Mouse (Mus musculus): Measurements from ENCODE around the gene Plppr1. TPM values are rescaled to one million over a fixed set of nuclear protein-coding genes. Genes with fewer than 3 reads are reported as not detected.

Gene Plppr1
- 1.4 and 2.9 TPM in 2 replicates for polyA plus RNA-seq (2016; fragmentation: Nextera tagmentation; extraction: Ambion mirVana)

DNA sequence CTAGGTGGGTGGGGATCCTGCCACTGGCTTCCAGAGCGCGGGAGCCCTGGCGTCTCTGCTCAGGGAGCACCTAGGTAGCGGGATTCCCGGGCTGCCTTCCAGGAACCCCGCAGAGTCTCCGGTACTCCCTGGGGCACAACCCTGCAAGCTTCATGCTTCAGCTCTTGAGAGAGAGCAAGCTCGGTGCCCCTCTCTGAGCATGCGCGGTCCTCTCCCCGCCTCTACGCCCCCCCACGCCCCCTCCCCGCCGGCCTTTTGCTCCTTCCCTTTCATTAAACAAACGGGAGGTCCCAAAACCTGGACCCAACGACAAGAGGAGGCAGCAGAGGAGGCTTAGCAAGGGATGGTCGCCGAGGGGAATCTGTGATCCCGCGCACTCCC lies at the start of gene Plppr1:
Gene Plppr1, plus strand, starts transcription at position 253 of the 381 bp plus-strand sequence.
- H3K27ac ChIP-seq = peak within 1 kb of the TSS; percentile 87

DNA sequence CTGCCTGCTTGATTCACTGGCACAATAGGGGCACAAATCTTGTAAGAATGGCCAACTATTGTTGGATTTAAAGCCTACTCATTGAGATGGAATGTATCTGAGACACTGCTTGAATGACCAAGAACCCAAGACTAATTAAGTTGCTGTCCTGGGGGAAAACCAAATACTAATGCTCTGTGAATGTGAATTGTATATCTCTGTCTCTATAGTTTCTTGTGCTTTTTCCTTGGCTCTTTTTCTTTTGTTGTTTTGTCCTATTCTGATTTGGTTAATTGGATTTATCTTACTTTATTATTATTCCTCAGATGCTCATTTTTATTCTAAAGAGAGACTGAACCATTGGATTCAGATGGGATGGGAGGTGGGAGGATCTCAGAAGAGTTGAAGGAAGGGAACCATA lies 42.4 kb upstream of the Plppr1 start:
- Histone ChIP-seq H3K27ac (no peak overlapping the region), H3K9me3 (replicated peaks) (no peaks in the 10 kb centered on the region), H3K4me1 (no peaks in the 10 kb centered on the region), H3K4me3 (no peak overlapping the region), H3K27me3 (ENCODE audit: low read depth, poor library complexity, severe bottlenecking) (no peaks in the 10 kb centered on the region), H3K36me3 (no peaks in the 10 kb centered on the region)
- no peak for DNase-seq (ENCODE audit: low spot score)

More for the DNA sequence above, at the start of gene Plppr1:
- peaks cover 36% of the 10 kb centered on the region for H3K27me3 ChIP-seq (ENCODE audit: low read depth, poor library complexity, severe bottlenecking)
- DNase-seq (ENCODE audit: low spot score) = peak; percentile 84
- peak within 1 kb of the TSS; percentile 66 for H3K4me3 ChIP-seq
- WGBS = under 1% methylated on average over 21 of the region's 21 CpGs
- H3K9me3 ChIP-seq (replicated peaks) = no peaks in the 10 kb centered on the region
- H3K36me3 ChIP-seq = no peaks in the 10 kb centered on the region
- peaks cover 28% of the 10 kb centered on the region for H3K4me1 ChIP-seq

DNA sequence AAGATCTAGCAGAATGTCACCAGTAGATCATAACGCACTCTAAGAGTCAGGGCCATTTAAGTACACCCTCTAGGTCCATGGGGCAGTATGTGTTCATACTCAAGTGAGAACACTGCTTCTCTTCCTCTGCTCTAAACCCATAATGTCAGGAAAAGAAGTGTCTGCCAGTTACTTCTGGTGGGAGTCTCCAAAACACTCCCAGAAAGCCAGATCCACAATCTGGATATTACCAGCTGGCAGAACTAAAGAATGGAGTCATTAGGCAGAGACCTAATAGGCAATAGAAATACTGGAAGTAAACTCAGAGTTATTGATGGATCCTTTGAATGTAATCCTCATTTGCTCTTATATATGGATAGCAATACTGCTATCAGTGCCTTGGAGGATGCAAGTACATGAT lies 35.9 kb upstream of the Plppr1 start:
- no peak for DNase-seq (ENCODE audit: low spot score)
- no peaks in the 10 kb centered on the region for H3K27me3 ChIP-seq (ENCODE audit: low read depth, poor library complexity, severe bottlenecking)
- no peaks in the 10 kb centered on the region for H3K9me3 ChIP-seq (replicated peaks)
- H3K4me3 ChIP-seq = no peak overlapping the region
- H3K36me3 ChIP-seq = no peaks in the 10 kb centered on the region
- H3K4me1 ChIP-seq = no peaks in the 10 kb centered on the region
- H3K27ac ChIP-seq = no peak overlapping the region
- WGBS = 90% methylated on average over 1 of the region's 1 CpGs

DNA sequence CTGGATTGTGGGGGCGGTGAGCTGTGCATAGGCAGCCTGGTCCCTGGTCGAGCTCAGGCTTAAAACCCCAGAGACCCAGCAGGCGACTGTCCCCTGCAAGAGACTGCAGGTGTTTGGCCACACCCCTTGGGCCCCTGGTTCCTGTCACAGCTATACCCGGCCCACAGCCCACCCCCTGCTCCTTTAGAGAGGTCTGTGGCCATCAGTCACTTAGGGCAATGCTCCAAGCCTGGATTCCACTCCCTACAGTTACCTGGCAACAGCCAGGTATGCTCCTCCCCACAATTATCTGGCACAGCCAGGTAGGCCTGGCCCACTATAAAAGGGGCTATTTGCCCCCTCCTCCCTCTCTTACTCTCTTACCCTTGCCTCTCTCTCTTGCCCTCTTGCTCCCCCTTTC lies 20.8 kb upstream of the Plppr1 start:
- no peaks in the 10 kb centered on the region for H3K27me3 ChIP-seq (ENCODE audit: low read depth, poor library complexity, severe bottlenecking)
- H3K27ac ChIP-seq = no peak overlapping the region
- H3K9me3 ChIP-seq (replicated peaks) = no peaks in the 10 kb centered on the region
- DNase-seq (ENCODE audit: low spot score) = no peak
- no peaks in the 10 kb centered on the region for H3K4me1 ChIP-seq
- 52% methylated on average over 4 of the region's 4 CpGs for WGBS
- H3K4me3 ChIP-seq = no peak overlapping the region
- no peaks in the 10 kb centered on the region for H3K36me3 ChIP-seq

DNA sequence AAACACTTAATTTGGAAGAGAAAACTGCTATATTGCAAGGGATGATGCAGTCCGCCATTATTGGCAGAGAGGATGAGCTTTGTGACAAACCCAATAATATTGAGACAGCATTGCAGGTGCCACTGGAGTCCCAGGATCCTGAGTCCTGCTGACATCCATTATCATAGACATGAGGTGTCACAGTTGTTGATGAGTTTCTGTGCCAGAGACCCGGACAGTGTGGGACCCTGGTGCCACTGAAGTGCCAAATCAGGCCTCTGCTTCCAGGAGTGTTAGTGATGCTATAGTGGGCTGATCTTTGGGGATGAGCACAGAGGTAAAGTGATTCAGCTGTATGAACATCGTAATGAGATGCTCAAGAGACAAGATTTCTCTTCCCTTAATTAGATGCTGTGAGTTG lies 19.2 kb upstream of the Plppr1 start:
- 83% methylated on average over 3 of the region's 3 CpGs for WGBS
- Histone ChIP-seq H3K27ac (no peak overlapping the region), H3K4me1 (no peaks in the 10 kb centered on the region), H3K27me3 (ENCODE audit: low read depth, poor library complexity, severe bottlenecking) (no peaks in the 10 kb centered on the region), H3K9me3 (replicated peaks) (no peaks in the 10 kb centered on the region), H3K36me3 (no peaks in the 10 kb centered on the region), H3K4me3 (no peak overlapping the region)
- DNase-seq (ENCODE audit: low spot score) = no peak

DNA sequence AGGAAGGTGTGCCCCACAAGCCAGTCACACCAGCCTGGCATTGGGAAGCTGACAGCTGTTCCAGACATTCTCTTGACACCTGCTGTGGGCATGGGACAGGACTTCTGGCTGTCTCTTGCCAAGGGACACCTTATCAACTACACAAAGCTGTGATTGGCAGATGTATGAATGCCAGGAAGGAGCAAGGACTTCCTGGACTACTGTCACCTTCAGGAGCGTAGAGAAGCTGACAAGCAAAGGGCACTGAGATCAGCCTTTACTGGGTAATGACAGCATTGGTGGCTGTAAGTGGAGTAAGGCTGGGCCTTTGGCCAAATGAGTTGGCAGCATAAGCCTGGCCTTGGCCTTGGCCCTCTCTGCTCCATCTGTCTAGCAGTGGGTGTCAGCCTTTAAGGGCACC lies 17.4 kb upstream of the Plppr1 start:
- 81% methylated on average over 1 of the region's 1 CpGs for WGBS
- H3K9me3 ChIP-seq (replicated peaks) = no peaks in the 10 kb centered on the region
- DNase-seq (ENCODE audit: low spot score) = no peak
- H3K27ac ChIP-seq = no peak overlapping the region
- H3K4me1 ChIP-seq = no peaks in the 10 kb centered on the region
- H3K36me3 ChIP-seq = no peaks in the 10 kb centered on the region
- no peaks in the 10 kb centered on the region for H3K27me3 ChIP-seq (ENCODE audit: low read depth, poor library complexity, severe bottlenecking)
- no peak overlapping the region for H3K4me3 ChIP-seq

DNA sequence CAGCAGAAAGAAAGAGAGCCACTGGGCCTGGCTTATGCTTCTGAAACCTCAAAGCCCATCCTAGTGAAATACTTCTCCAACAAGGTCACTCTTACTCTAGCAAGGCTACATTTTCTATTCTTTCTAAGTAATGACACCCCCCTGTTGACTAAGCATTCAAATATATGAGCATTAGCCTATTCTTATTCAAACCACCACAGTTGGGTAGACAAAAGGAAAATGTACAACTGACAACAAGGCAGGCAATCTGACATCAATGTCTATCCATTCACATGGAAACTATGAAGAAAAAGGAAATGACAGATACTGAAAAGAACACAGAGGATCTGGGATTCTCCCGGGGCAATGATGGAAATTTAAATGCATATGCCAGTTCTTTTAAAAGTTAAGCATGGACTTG lies 8.4 kb upstream of the Plppr1 start:
- DNase-seq (ENCODE audit: low spot score) = no peak
- no peaks in the 10 kb centered on the region for H3K4me1 ChIP-seq
- no peaks in the 10 kb centered on the region for H3K9me3 ChIP-seq (replicated peaks)
- H3K27me3 ChIP-seq (ENCODE audit: low read depth, poor library complexity, severe bottlenecking) = no peaks in the 10 kb centered on the region
- WGBS = 87% methylated on average over 1 of the region's 1 CpGs
- H3K4me3 ChIP-seq = no peak overlapping the region
- no peaks in the 10 kb centered on the region for H3K36me3 ChIP-seq
- H3K27ac ChIP-seq = no peak overlapping the region

DNA sequence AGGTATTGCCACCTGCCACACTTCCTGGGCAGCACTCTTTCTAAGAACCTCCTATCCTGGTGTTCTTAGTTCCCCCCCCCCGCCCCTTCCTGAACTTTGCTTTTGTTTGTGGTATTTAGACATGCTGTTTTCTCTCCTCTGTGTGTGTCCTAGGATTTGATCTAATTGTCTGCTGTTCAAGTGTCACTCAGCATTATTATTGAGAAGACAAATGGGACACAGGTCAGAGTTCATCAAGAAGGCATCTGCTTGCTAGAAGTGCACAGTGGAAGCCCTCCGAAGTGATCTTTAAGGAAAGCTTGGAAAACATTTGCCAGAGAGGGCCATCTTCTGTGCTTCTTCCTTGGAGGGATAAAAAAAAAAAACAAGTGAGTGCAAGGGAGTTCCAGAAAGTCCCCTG lies 1.2 kb upstream of the Plppr1 start:
- Histone ChIP-seq H3K4me3 (no peak overlapping the region), H3K4me1 (peaks cover 28% of the 10 kb centered on the region), H3K9me3 (replicated peaks) (no peaks in the 10 kb centered on the region), H3K27me3 (ENCODE audit: low read depth, poor library complexity, severe bottlenecking) (peaks cover 36% of the 10 kb centered on the region), H3K36me3 (no peaks in the 10 kb centered on the region), H3K27ac (no peak overlapping the region)
- DNase-seq (ENCODE audit: low spot score) = no peak
- WGBS = 17% methylated on average over 2 of the region's 2 CpGs

DNA sequence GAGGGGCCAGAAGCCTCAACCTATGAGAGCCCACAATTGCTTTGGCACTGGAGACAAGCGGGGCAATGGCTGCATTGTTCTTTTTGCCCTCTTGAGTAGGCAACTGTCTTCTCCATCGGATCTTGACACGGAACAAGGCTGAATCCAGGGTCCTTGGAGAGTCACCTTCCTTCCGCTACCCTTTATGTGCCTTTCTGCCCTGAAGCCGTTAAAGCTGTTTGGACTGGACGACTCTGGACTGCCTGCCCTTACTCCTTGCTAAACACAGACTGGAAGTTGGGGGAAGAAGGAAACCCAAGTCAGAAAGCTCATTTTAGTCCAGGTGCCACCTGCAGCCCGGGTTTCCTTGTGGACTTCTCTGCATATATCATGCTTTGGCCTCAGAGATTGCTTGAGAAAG lies 516 bp upstream of the Plppr1 start:
- no peaks in the 10 kb centered on the region for H3K36me3 ChIP-seq
- H3K27ac ChIP-seq = peak overlapping the region; percentile 87
- peaks cover 28% of the 10 kb centered on the region for H3K4me1 ChIP-seq
- peaks cover 36% of the 10 kb centered on the region for H3K27me3 ChIP-seq (ENCODE audit: low read depth, poor library complexity, severe bottlenecking)
- 8% methylated on average over 7 of the region's 7 CpGs for WGBS
- peak overlapping the region; percentile 66 for H3K4me3 ChIP-seq
- no peaks in the 10 kb centered on the region for H3K9me3 ChIP-seq (replicated peaks)
- no peak for DNase-seq (ENCODE audit: low spot score)

DNA sequence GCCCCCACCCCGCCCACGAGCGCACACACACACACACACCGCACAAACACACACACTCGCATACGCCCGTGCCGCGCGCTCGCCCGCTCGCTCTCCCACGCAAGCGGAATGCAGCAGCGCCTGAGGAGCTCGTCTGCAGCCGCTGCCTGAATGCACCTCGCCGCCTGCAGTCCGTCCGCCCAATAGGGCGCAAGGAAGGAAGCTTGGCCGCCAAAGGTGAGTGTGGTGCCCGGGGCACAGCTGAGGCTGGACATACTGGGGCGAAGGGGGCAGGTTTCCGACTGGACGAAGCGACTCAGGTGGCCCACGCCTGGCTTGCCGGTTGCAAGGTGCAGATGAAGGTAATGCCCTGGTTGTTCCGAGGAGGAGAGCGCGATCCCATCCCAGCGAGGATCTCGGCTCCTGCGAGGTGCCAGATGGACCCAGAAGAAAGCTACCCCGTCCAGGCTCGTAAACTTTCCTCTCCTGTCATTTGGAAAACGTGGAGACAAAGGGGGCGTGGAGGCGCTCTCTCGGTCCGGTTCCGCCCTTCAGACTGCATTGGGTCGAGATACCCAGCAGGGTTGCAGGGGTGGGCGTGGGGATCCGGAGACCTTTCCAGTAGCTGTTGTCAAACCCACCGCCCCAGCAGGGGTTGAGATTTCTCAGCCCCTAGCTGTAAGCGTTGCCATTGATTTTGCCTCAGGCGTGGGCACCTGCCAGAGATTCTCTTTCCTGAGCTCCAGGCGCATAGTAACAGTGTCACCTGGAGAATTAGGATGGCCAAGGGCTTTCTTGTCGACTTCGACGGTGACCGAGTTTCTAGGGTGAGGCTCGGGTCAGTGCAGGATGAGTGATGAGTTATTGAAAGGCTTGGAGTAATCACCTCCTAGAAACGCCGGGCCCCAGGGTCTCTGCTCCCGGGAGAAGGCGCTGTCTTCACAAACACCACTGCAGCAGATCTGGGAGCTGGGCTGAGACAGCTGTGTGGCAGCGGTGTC lies 619 bp downstream of the Plppr1 start:
- WGBS = under 1% methylated on average over 62 of the region's 62 CpGs
- H3K27me3 ChIP-seq (ENCODE audit: low read depth, poor library complexity, severe bottlenecking) = peaks cover 36% of the 10 kb centered on the region
- H3K27ac ChIP-seq = peak overlapping the region; percentile 87
- H3K9me3 ChIP-seq (replicated peaks) = no peaks in the 10 kb centered on the region
- H3K4me3 ChIP-seq = peak overlapping the region; percentile 66
- peaks cover 28% of the 10 kb centered on the region for H3K4me1 ChIP-seq
- DNase-seq (ENCODE audit: low spot score) = peak; percentile 68
- no peaks in the 10 kb centered on the region for H3K36me3 ChIP-seq

DNA sequence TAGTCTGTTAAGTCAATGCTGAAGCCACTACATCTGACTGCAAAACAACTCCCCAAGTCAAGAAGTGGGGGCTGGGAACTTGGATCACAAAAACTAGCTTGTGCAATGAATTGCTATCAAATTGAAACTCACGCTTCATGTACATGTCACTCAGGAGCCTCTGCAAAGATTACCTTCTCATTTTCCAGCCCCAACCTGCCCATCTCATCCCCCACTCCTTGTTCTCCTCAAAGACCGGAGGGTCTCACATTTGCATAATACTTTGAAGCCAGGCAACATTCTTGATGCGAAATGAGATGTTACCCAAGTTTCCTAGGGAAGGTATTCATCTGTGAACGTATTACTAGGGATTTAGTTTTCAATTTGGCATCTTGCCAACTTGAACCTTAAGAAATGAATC lies 10.4 kb downstream of the Plppr1 start:
- no peaks in the 10 kb centered on the region for H3K4me1 ChIP-seq
- DNase-seq (ENCODE audit: low spot score) = no peak
- no peak overlapping the region for H3K4me3 ChIP-seq
- 86% methylated on average over 4 of the region's 4 CpGs for WGBS
- H3K36me3 ChIP-seq = no peaks in the 10 kb centered on the region
- H3K27me3 ChIP-seq (ENCODE audit: low read depth, poor library complexity, severe bottlenecking) = no peaks in the 10 kb centered on the region
- no peaks in the 10 kb centered on the region for H3K9me3 ChIP-seq (replicated peaks)
- H3K27ac ChIP-seq = no peak overlapping the region

DNA sequence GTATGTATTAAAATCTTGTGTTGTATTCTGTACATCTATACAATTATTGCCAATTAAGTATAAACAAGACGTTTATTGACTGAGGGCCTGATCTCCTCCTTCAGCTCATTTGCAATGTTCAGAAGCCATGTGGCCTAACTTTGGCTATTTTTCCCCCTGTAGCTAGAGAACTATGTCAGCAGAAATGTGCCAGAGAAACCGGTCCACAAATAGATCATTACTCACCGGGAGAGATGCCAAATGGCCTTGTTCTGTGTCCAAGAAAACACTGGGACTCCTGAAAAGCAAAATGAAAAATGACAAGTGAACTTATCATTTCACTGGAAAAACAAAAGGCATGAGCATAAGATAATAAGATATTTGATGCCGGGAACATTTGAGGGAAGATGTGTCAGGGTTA lies 13.8 kb downstream of the Plppr1 start:
- Histone ChIP-seq H3K27me3 (ENCODE audit: low read depth, poor library complexity, severe bottlenecking) (no peaks in the 10 kb centered on the region), H3K36me3 (no peaks in the 10 kb centered on the region), H3K9me3 (replicated peaks) (no peaks in the 10 kb centered on the region), H3K27ac (no peak overlapping the region), H3K4me3 (no peak overlapping the region), H3K4me1 (no peaks in the 10 kb centered on the region)
- DNase-seq (ENCODE audit: low spot score) = no peak
- 88% methylated on average over 4 of the region's 4 CpGs for WGBS

DNA sequence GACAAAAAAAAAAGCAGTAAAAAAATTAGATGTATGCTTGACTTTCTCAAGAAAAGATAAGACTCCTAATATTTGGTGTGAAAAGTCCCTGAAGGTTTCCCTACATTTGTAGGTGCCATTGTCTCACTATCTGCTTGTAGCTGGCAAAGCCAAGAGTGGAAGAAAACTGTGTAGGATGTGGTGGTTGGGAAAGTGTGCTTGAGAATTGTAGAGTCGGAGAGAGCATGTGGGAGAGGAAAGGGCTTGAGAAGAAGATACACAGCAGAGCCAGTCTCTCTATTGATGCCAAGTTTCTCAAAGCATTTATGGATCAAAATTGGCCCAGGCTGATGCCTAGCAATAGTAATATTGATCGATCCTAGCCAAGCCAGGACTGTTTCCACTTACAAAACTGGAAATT lies 16.8 kb downstream of the Plppr1 start:
- H3K27ac ChIP-seq = no peak overlapping the region
- no peaks in the 10 kb centered on the region for H3K27me3 ChIP-seq (ENCODE audit: low read depth, poor library complexity, severe bottlenecking)
- no peak for DNase-seq (ENCODE audit: low spot score)
- 96% methylated on average over 2 of the region's 2 CpGs for WGBS
- no peak overlapping the region for H3K4me3 ChIP-seq
- no peaks in the 10 kb centered on the region for H3K36me3 ChIP-seq
- no peaks in the 10 kb centered on the region for H3K9me3 ChIP-seq (replicated peaks)
- H3K4me1 ChIP-seq = no peaks in the 10 kb centered on the region
